Mouse (Mus musculus) liver, embryonic 15.5 days (tissue): ENCODE data around the gene Ccdc113. TPM values are rescaled to one million over a fixed set of nuclear protein-coding genes. Genes with fewer than 3 reads are reported as not detected.

ENCODE experiments used
- ATAC-seq: fragments of 200-750 bp; cut with Nextera tagmentation; 2 replicates; pipeline ENCODE4 v1.8.0; 2017; ENCODE audit warnings: moderate number of reproducible peaks, mild to moderate bottlenecking, moderate library complexity; ENCODE audit not compliant: insufficient read depth
- H3K27ac ChIP-seq: fragments of 300-500 bp; sonication (generic); replicated peaks from 2 replicates; pipeline ENCODE4 v1.5.1; 2015; ENCODE audit warnings: mild to moderate bottlenecking, inconsistent platforms
- H3K27me3 ChIP-seq: fragments of 300-500 bp; sonication (generic); 2 replicates; pipeline ENCODE4 v1.6.1; 2015; ENCODE audit warnings: mild to moderate bottlenecking, inconsistent platforms
- H3K36me3 ChIP-seq: fragments of 300-500 bp; sonication (generic); replicated peaks from 2 replicates; pipeline ENCODE4 v1.6.1; 2015; ENCODE audit warnings: moderate library complexity, mild to moderate bottlenecking, inconsistent platforms
- H3K4me1 ChIP-seq: fragments of 300-500 bp; sonication (generic); replicated peaks from 2 replicates; pipeline ENCODE4 v1.6.1; 2015; ENCODE audit warnings: inconsistent platforms
- H3K4me2 ChIP-seq: fragments of 300-500 bp; sonication (generic); 2 replicates; pipeline ENCODE4 v1.6.1; 2015; ENCODE audit warnings: moderate library complexity, mild to moderate bottlenecking, inconsistent platforms
- H3K4me3 ChIP-seq: fragments of 300-500 bp; sonication (generic); replicated peaks from 2 replicates; pipeline ENCODE4 v1.5.1; 2015; ENCODE audit warnings: mild to moderate bottlenecking, inconsistent platforms
- H3K9ac ChIP-seq: fragments of 300-500 bp; sonication (generic); 2 replicates; pipeline ENCODE4 v1.6.1; 2015; ENCODE audit warnings: moderate library complexity, mild to moderate bottlenecking, inconsistent platforms
- H3K9me3 ChIP-seq: fragments of 300-500 bp; sonication (generic); replicated peaks from 2 replicates; pipeline ENCODE4 v1.6.1; 2016; ENCODE audit warnings: inconsistent platforms
- WGBS: fragments of 180-500 bp; shearing (Covaris S2); methylation state at CpG from one replicate; pipeline ENCODE4 v1.1.7; 2015; ENCODE audit warnings: mixed read lengths; ENCODE audit not compliant: insufficient replicate concordance; 5-methylcytosine and 5-hydroxymethylcytosine counted together
- polyA plus RNA-seq: library from polyadenylated mRNA; unstranded; fragments of >200 nt; fragmentation: Nextera tagmentation; extraction: Ambion mirVana; gene quantifications from 2 replicates; pipeline ENCODE4 v1.2.1, GENCODE M21; 2015

Gene Ccdc113
- polyA plus RNA-seq, 1 experiment from 2014 or later = not detected

- H3K9me3 ChIP-seq = no peaks in the 10 kb centered on the region
- no peaks in the 10 kb centered on the region for H3K36me3 ChIP-seq
- H3K27me3 ChIP-seq = peaks cover 3% of the 10 kb centered on the region
- no peak overlapping the region for H3K4me3 ChIP-seq
- no peak overlapping the region for H3K4me2 ChIP-seq
- no peak overlapping the region for H3K27ac ChIP-seq
- no peaks in the 10 kb centered on the region for H3K4me1 ChIP-seq
- no peak overlapping the region for H3K9ac ChIP-seq
- no peak for ATAC-seq
- WGBS = 74% methylated on average over 7 of the region's 7 CpGs
Observed at GRCm38 (mm10) chr8:95502431-95502830, 31.5 kb upstream of the Ccdc113 start.

GRCm38 (mm10) chr8:95504835-95505234 is 29.1 kb upstream of the Ccdc113 start:
- WGBS = 51% methylated on average over 5 of the region's 5 CpGs
- Histone ChIP-seq H3K9me3 (no peaks in the 10 kb centered on the region), H3K27ac (no peak overlapping the region), H3K4me3 (no peak overlapping the region), H3K36me3 (no peaks in the 10 kb centered on the region), H3K27me3 (no peaks in the 10 kb centered on the region), H3K9ac (no peak overlapping the region), H3K4me1 (no peaks in the 10 kb centered on the region), H3K4me2 (no peak overlapping the region)
- no peak for ATAC-seq

GRCm38 (mm10) chr8:95505606-95506005 is 28.3 kb upstream of the Ccdc113 start:
- H3K9me3 ChIP-seq = no peaks in the 10 kb centered on the region
- no peak overlapping the region for H3K27ac ChIP-seq
- no peaks in the 10 kb centered on the region for H3K36me3 ChIP-seq
- no peaks in the 10 kb centered on the region for H3K4me1 ChIP-seq
- H3K4me2 ChIP-seq = no peak overlapping the region
- H3K9ac ChIP-seq = no peak overlapping the region
- no peak overlapping the region for H3K4me3 ChIP-seq
- no peak for ATAC-seq
- no peaks in the 10 kb centered on the region for H3K27me3 ChIP-seq
- 74% methylated on average over 3 of the region's 3 CpGs for WGBS

- H3K9me3 ChIP-seq = no peaks in the 10 kb centered on the region
- H3K4me3 ChIP-seq = no peak overlapping the region
- no peaks in the 10 kb centered on the region for H3K4me1 ChIP-seq
- ATAC-seq = no peak
- H3K9ac ChIP-seq = no peak overlapping the region
- H3K27ac ChIP-seq = no peak overlapping the region
- H3K36me3 ChIP-seq = no peaks in the 10 kb centered on the region
- WGBS = 60% methylated on average over 5 of the region's 5 CpGs
- no peak overlapping the region for H3K4me2 ChIP-seq
- no peaks in the 10 kb centered on the region for H3K27me3 ChIP-seq
Observed at GRCm38 (mm10) chr8:95506245-95506644, 27.6 kb upstream of the Ccdc113 start.

- no peak for ATAC-seq
- Histone ChIP-seq H3K27me3 (no peaks in the 10 kb centered on the region), H3K4me3 (no peak overlapping the region)
Observed at GRCm38 (mm10) chr8:95512257-95512656, 21.6 kb upstream of the Ccdc113 start.

GRCm38 (mm10) chr8:95513219-95513618 is 20.7 kb upstream of the Ccdc113 start:
- 65% methylated on average over 4 of the region's 4 CpGs for WGBS
- Histone ChIP-seq H3K4me3 (no peak overlapping the region), H3K4me2 (no peak overlapping the region), H3K27me3 (no peaks in the 10 kb centered on the region), H3K27ac (no peak overlapping the region), H3K4me1 (no peaks in the 10 kb centered on the region), H3K9ac (no peak overlapping the region), H3K9me3 (no peaks in the 10 kb centered on the region), H3K36me3 (no peaks in the 10 kb centered on the region)
- no peak for ATAC-seq

More at GRCm38 (mm10) chr8:95512257-95512656, 21.6 kb upstream of the Ccdc113 start:
- Histone ChIP-seq H3K36me3 (no peaks in the 10 kb centered on the region), H3K4me1 (no peaks in the 10 kb centered on the region), H3K9ac (no peak overlapping the region), H3K9me3 (no peaks in the 10 kb centered on the region), H3K4me2 (no peak overlapping the region), H3K27ac (no peak overlapping the region)
- WGBS = 60% methylated on average over 4 of the region's 4 CpGs

- Histone ChIP-seq H3K4me2 (no peak overlapping the region), H3K9ac (no peak overlapping the region), H3K27me3 (no peaks in the 10 kb centered on the region), H3K9me3 (no peaks in the 10 kb centered on the region), H3K27ac (no peak overlapping the region), H3K36me3 (no peaks in the 10 kb centered on the region), H3K4me3 (no peak overlapping the region), H3K4me1 (no peaks in the 10 kb centered on the region)
- no peak for ATAC-seq
- 73% methylated on average over 6 of the region's 6 CpGs for WGBS
Observed at GRCm38 (mm10) chr8:95516928-95517327, 17.0 kb upstream of the Ccdc113 start.

- Histone ChIP-seq H3K4me3 (no peak overlapping the region), H3K4me2 (no peak overlapping the region), H3K27ac (no peak overlapping the region), H3K27me3 (no peaks in the 10 kb centered on the region), H3K4me1 (no peaks in the 10 kb centered on the region), H3K36me3 (no peaks in the 10 kb centered on the region), H3K9me3 (no peaks in the 10 kb centered on the region), H3K9ac (no peak overlapping the region)
- no peak for ATAC-seq
- WGBS = 69% methylated on average over 4 of the region's 4 CpGs
Observed at GRCm38 (mm10) chr8:95523991-95524390, 9.9 kb upstream of the Ccdc113 start.

- Histone ChIP-seq H3K4me3 (no peak overlapping the region), H3K4me2 (no peak overlapping the region), H3K27ac (no peak overlapping the region), H3K4me1 (no peaks in the 10 kb centered on the region), H3K9ac (no peak overlapping the region), H3K9me3 (no peaks in the 10 kb centered on the region), H3K36me3 (no peaks in the 10 kb centered on the region), H3K27me3 (no peaks in the 10 kb centered on the region)
- WGBS = 68% methylated on average over 10 of the region's 10 CpGs
- ATAC-seq = no peak
Observed at GRCm38 (mm10) chr8:95528194-95528593, 5.7 kb upstream of the Ccdc113 start.

GRCm38 (mm10) chr8:95528750-95529310 is 5.1 kb upstream of the Ccdc113 start:
- ATAC-seq = no peak
- Histone ChIP-seq H3K36me3 (no peaks in the 10 kb centered on the region), H3K4me3 (no peak overlapping the region), H3K4me2 (no peak overlapping the region), H3K27me3 (no peaks in the 10 kb centered on the region; the same call in 1 of the 2 replicates), H3K9ac (no peak overlapping the region), H3K27ac (no peak overlapping the region), H3K4me1 (peaks cover 3% of the 10 kb centered on the region), H3K9me3 (no peaks in the 10 kb centered on the region)
- 50% methylated on average over 9 of the region's 9 CpGs for WGBS

- Histone ChIP-seq H3K9me3 (no peaks in the 10 kb centered on the region), H3K4me1 (peaks cover 6% of the 10 kb centered on the region), H3K27me3 (no peaks in the 10 kb centered on the region; the same call in 1 of the 2 replicates), H3K4me3 (no peak overlapping the region), H3K4me2 (no peak overlapping the region), H3K9ac (no peak overlapping the region), H3K27ac (no peak overlapping the region), H3K36me3 (no peaks in the 10 kb centered on the region)
- 63% methylated on average over 4 of the region's 4 CpGs for WGBS
- ATAC-seq = no peak
Observed at GRCm38 (mm10) chr8:95532206-95532605, 1.7 kb upstream of the Ccdc113 start.

GRCm38 (mm10) chr8:95539487-95539886 is 5.6 kb downstream of the Ccdc113 start:
- Histone ChIP-seq H3K27ac (no peak overlapping the region), H3K9me3 (no peaks in the 10 kb centered on the region), H3K9ac (no peak overlapping the region), H3K4me2 (no peak overlapping the region), H3K4me1 (no peaks in the 10 kb centered on the region), H3K27me3 (no peaks in the 10 kb centered on the region), H3K36me3 (no peaks in the 10 kb centered on the region), H3K4me3 (no peak overlapping the region)
- WGBS = 66% methylated on average over 5 of the region's 5 CpGs
- no peak for ATAC-seq
